Mouse (Mus musculus): ENCODE results near the gene Ltbp4. TPM values are rescaled to one million over a fixed set of nuclear protein-coding genes. Genes with fewer than 3 reads are reported as not detected.

The Ltbp4 gene
- total and polyA plus RNA-seq, 2 experiments from 2014 or later, result 13.6 to 44.3 TPM

- Histone ChIP-seq H3K4me1 (ENCODE audit: insufficient read depth, low read length) (peaks cover 8% of the 10 kb centered on the region; the same call in 1 of the 2 replicates), H3K27me3 (ENCODE audit: insufficient read depth, low read length) (no peaks in the 10 kb centered on the region), H3K4me2 (ENCODE audit: low read depth, low read length, poor library complexity, severe bottlenecking) (peak overlapping the region; percentile 82), H3K9me3 (ENCODE audit: low read length) (no peaks in the 10 kb centered on the region), H3K9ac (replicated peaks; ENCODE audit: low read length, poor library complexity, severe bottlenecking) (no peak overlapping the region), H3K27ac (ENCODE audit: low read depth, low read length) (peak overlapping the region; percentile 67), H3K4me3 (ENCODE audit: low read depth, low read length) (peak overlapping the region; percentile 12; the same call in 1 of the 2 replicates), H3K36me3 (ENCODE audit: insufficient read depth, low read length) (peaks cover 11% of the 10 kb centered on the region)
- 0 out of 2 replicates have a peak, but pooled peaks have one; percentile 6 for TF ChIP-seq CTCF (IDR thresholded peaks at IDR 0.05)
- DNase-seq (ENCODE audit: low spot score) (peak; percentile 88), ATAC-seq (ENCODE audit: low FRiP score) (0 out of 2 replicates have a peak, but pooled peaks have one; percentile 4)
- WGBS, result 12% methylated on average over 27 of the region's 27 CpGs
Measured at GRCm38 (mm10) chr7:27257046-27257851, 80.2 kb downstream of the Ltbp4 start.

- Histone ChIP-seq H3K9ac (replicated peaks; ENCODE audit: low read length, poor library complexity, severe bottlenecking) (no peak overlapping the region), H3K4me3 (ENCODE audit: low read depth, low read length) (no peak overlapping the region), H3K27me3 (ENCODE audit: insufficient read depth, low read length) (no peaks in the 10 kb centered on the region), H3K9me3 (ENCODE audit: low read length) (no peaks in the 10 kb centered on the region), H3K4me2 (ENCODE audit: low read depth, low read length, poor library complexity, severe bottlenecking) (no peak overlapping the region), H3K4me1 (ENCODE audit: insufficient read depth, low read length) (peaks cover 6% of the 10 kb centered on the region; the same call in 1 of the 2 replicates), H3K36me3 (ENCODE audit: insufficient read depth, low read length) (peaks cover 12% of the 10 kb centered on the region; the same call in 1 of the 2 replicates), H3K27ac (ENCODE audit: low read depth, low read length) (no peak overlapping the region)
- DNase-seq (ENCODE audit: low spot score) (no peak), ATAC-seq (ENCODE audit: low FRiP score) (no peak)
- WGBS, result 68% methylated on average over 3 of the region's 3 CpGs
- TF ChIP-seq CTCF (IDR thresholded peaks at IDR 0.05), result peak; percentile 57
Measured at GRCm38 (mm10) chr7:27255721-27256120, 81.8 kb downstream of the Ltbp4 start.

Other genes starting within 250 kb of the Ltbp4 start
- 0.55 and 0.57 TPM in 2 replicates for gene Cyp2f2, start 217.8 kb downstream of the Ltbp4 start, total RNA-seq (2014; rRNA removed)
- 0.32 and 0.39 TPM in 2 replicates for gene Cyp2f2, start 217.8 kb downstream of the Ltbp4 start, polyA plus RNA-seq (2015; fragmentation: Nextera tagmentation; extraction: Ambion mirVana)
- gene Cyp2t4, start 184.0 kb downstream of the Ltbp4 start, total RNA-seq (2014; rRNA removed), result not detected in 2 replicates
- 0.29 and 0.30 TPM in 2 replicates for gene Cyp2t4, start 184.0 kb downstream of the Ltbp4 start, polyA plus RNA-seq (2015; fragmentation: Nextera tagmentation; extraction: Ambion mirVana)
- 104 and 116 TPM in 2 replicates for gene Egln2, start 170.9 kb downstream of the Ltbp4 start, total RNA-seq (2014; rRNA removed)
- 80.7 and 85.6 TPM in 2 replicates for gene Egln2, start 170.9 kb downstream of the Ltbp4 start, polyA plus RNA-seq (2015; fragmentation: Nextera tagmentation; extraction: Ambion mirVana)
- gene Rab4b, start 158.8 kb downstream of the Ltbp4 start, total RNA-seq (2014; rRNA removed), result 60.5 and 65.6 TPM in 2 replicates
- 138 and 142 TPM in 2 replicates for gene Rab4b, start 158.8 kb downstream of the Ltbp4 start, polyA plus RNA-seq (2015; fragmentation: Nextera tagmentation; extraction: Ambion mirVana)
- gene Gm21983, start 156.6 kb downstream of the Ltbp4 start, total RNA-seq (2014; rRNA removed), result 2.0 TPM in 1 of 2 replicates, not detected in the other
- not detected in 2 replicates for gene Gm21983, start 156.6 kb downstream of the Ltbp4 start, polyA plus RNA-seq (2015; fragmentation: Nextera tagmentation; extraction: Ambion mirVana)
- gene Mia, start 156.5 kb downstream of the Ltbp4 start, total RNA-seq (2014; rRNA removed), result 4.3 and 20.6 TPM in 2 replicates
- 17.6 and 20.4 TPM in 2 replicates for gene Mia, start 156.5 kb downstream of the Ltbp4 start, polyA plus RNA-seq (2015; fragmentation: Nextera tagmentation; extraction: Ambion mirVana)
- 5.9 and 8.7 TPM in 2 replicates for gene BC024978, start 141.9 kb downstream of the Ltbp4 start, total RNA-seq (2014; rRNA removed)
- 2.3 and 2.8 TPM in 2 replicates for gene BC024978, start 141.9 kb downstream of the Ltbp4 start, polyA plus RNA-seq (2015; fragmentation: Nextera tagmentation; extraction: Ambion mirVana)
- gene Snrpa, start 141.4 kb downstream of the Ltbp4 start, total RNA-seq (2014; rRNA removed), result 138 and 142 TPM in 2 replicates
- 147 and 151 TPM in 2 replicates for gene Snrpa, start 141.4 kb downstream of the Ltbp4 start, polyA plus RNA-seq (2015; fragmentation: Nextera tagmentation; extraction: Ambion mirVana)
- gene Itpkc, start 109.0 kb downstream of the Ltbp4 start, total RNA-seq (2014; rRNA removed), result 15.3 and 17.3 TPM in 2 replicates
- gene Itpkc, start 109.0 kb downstream of the Ltbp4 start, polyA plus RNA-seq (2015; fragmentation: Nextera tagmentation; extraction: Ambion mirVana), result 4.7 and 5.4 TPM in 2 replicates
- 24.8 and 26.0 TPM in 2 replicates for gene Coq8b, start 104.7 kb downstream of the Ltbp4 start, total RNA-seq (2014; rRNA removed)
- 15.1 and 16.7 TPM in 2 replicates for gene Coq8b, start 104.7 kb downstream of the Ltbp4 start, polyA plus RNA-seq (2015; fragmentation: Nextera tagmentation; extraction: Ambion mirVana)
- gene Numbl, start 79.3 kb downstream of the Ltbp4 start, total RNA-seq (2014; rRNA removed), result 111 and 147 TPM in 2 replicates
- gene Numbl, start 79.3 kb downstream of the Ltbp4 start, polyA plus RNA-seq (2015; fragmentation: Nextera tagmentation; extraction: Ambion mirVana), result 59.8 and 60.9 TPM in 2 replicates
- 36.3 and 42.7 TPM in 2 replicates for gene Shkbp1, start 18.3 kb upstream of the Ltbp4 start, total RNA-seq (2014; rRNA removed)
- gene Shkbp1, start 18.3 kb upstream of the Ltbp4 start, polyA plus RNA-seq (2015; fragmentation: Nextera tagmentation; extraction: Ambion mirVana), result 24.1 and 25.1 TPM in 2 replicates
- not detected in 2 replicates for gene Gm20479, start 19.7 kb upstream of the Ltbp4 start, total RNA-seq (2014; rRNA removed)
- gene Gm20479, start 19.7 kb upstream of the Ltbp4 start, polyA plus RNA-seq (2015; fragmentation: Nextera tagmentation; extraction: Ambion mirVana), result not detected in 2 replicates
- gene Sptbn4, start 110.0 kb upstream of the Ltbp4 start, total RNA-seq (2014; rRNA removed), result 27.1 and 36.3 TPM in 2 replicates
- 3.4 and 4.0 TPM in 2 replicates for gene Sptbn4, start 110.0 kb upstream of the Ltbp4 start, polyA plus RNA-seq (2015; fragmentation: Nextera tagmentation; extraction: Ambion mirVana)
- 13.7 and 19.5 TPM in 2 replicates for gene Blvrb, start 110.3 kb upstream of the Ltbp4 start, total RNA-seq (2014; rRNA removed)
- 15.9 and 18.3 TPM in 2 replicates for gene Blvrb, start 110.3 kb upstream of the Ltbp4 start, polyA plus RNA-seq (2015; fragmentation: Nextera tagmentation; extraction: Ambion mirVana)
- gene Sertad3, start 136.1 kb upstream of the Ltbp4 start, total RNA-seq (2014; rRNA removed), result 5.0 and 5.7 TPM in 2 replicates
- gene Sertad3, start 136.1 kb upstream of the Ltbp4 start, polyA plus RNA-seq (2015; fragmentation: Nextera tagmentation; extraction: Ambion mirVana), result 4.0 and 4.3 TPM in 2 replicates
- gene Sertad1, start 149.2 kb upstream of the Ltbp4 start, total RNA-seq (2014; rRNA removed), result 9.3 and 10.5 TPM in 2 replicates
- gene Sertad1, start 149.2 kb upstream of the Ltbp4 start, polyA plus RNA-seq (2015; fragmentation: Nextera tagmentation; extraction: Ambion mirVana), result 6.9 and 7.3 TPM in 2 replicates
- gene Prx, start 161.6 kb upstream of the Ltbp4 start, total RNA-seq (2014; rRNA removed), result 3.2 and 3.4 TPM in 2 replicates
- 1.5 and 1.9 TPM in 2 replicates for gene Prx, start 161.6 kb upstream of the Ltbp4 start, polyA plus RNA-seq (2015; fragmentation: Nextera tagmentation; extraction: Ambion mirVana)
- gene Hipk4, start 185.6 kb upstream of the Ltbp4 start, total RNA-seq (2014; rRNA removed), result 0.66 and 1.8 TPM in 2 replicates
- 0.88 and 1.0 TPM in 2 replicates for gene Hipk4, start 185.6 kb upstream of the Ltbp4 start, polyA plus RNA-seq (2015; fragmentation: Nextera tagmentation; extraction: Ambion mirVana)
- 239 and 286 TPM in 2 replicates for gene Pld3, start 215.5 kb upstream of the Ltbp4 start, total RNA-seq (2014; rRNA removed)
- gene Pld3, start 215.5 kb upstream of the Ltbp4 start, polyA plus RNA-seq (2015; fragmentation: Nextera tagmentation; extraction: Ambion mirVana), result 275 and 319 TPM in 2 replicates
- 7.9 and 12.5 TPM in 2 replicates for gene 2310022A10Rik, start 215.5 kb upstream of the Ltbp4 start, total RNA-seq (2014; rRNA removed)
- gene 2310022A10Rik, start 215.5 kb upstream of the Ltbp4 start, polyA plus RNA-seq (2015; fragmentation: Nextera tagmentation; extraction: Ambion mirVana), result 29.1 and 31.0 TPM in 2 replicates

All from midbrain, postnatal 0 days (tissue).